Mouse (Mus musculus) forebrain, embryonic 13.5 days (tissue): ENCODE measurements at regions not wholly inside any gene's neighbourhood (a gene's known extent, or its start where the extent isn't known, plus 50 kb on each side); places are given as distances from the start of the nearest gene placed in this dataset.
"Not testable (repeated sequence)": the region's sequence is repeated elsewhere in the genome, so short reads cannot be mapped to it uniquely, and the experiment has no call there.

Experiments used
- ATAC-seq: fragments of 200-750 bp; cut with Nextera tagmentation; 2 replicates; pipeline ENCODE4 v1.8.0; 2017
- H3K27ac ChIP-seq: fragments of 300-500 bp; sonication (generic); 2 replicates; pipeline ENCODE4 v1.5.1; 2015; ENCODE audit warnings: inconsistent platforms, mild to moderate bottlenecking, moderate library complexity
- H3K27me3 ChIP-seq: fragments of 300-500 bp; sonication (generic); 2 replicates; pipeline ENCODE4 v1.6.1; 2015; ENCODE audit warnings: mild to moderate bottlenecking, inconsistent platforms
- H3K36me3 ChIP-seq: fragments of 300-500 bp; sonication (generic); 2 replicates; pipeline ENCODE4 v1.6.1; 2015; ENCODE audit warnings: mild to moderate bottlenecking, inconsistent platforms; ENCODE audit not compliant: poor library complexity, severe bottlenecking
- H3K4me1 ChIP-seq: fragments of 300-500 bp; sonication (generic); 2 replicates; pipeline ENCODE4 v1.6.1; 2015; ENCODE audit warnings: inconsistent platforms
- H3K4me2 ChIP-seq: fragments of 300-500 bp; sonication (generic); 2 replicates; pipeline ENCODE4 v1.6.1; 2015; ENCODE audit warnings: inconsistent platforms, mild to moderate bottlenecking, moderate library complexity
- H3K4me3 ChIP-seq: fragments of 300-500 bp; sonication (generic); 2 replicates; pipeline ENCODE4 v1.5.1; 2015; ENCODE audit warnings: mild to moderate bottlenecking, inconsistent platforms
- H3K9ac ChIP-seq: fragments of 300-500 bp; sonication (generic); 2 replicates; pipeline ENCODE4 v1.6.1; 2015; ENCODE audit warnings: mild to moderate bottlenecking, inconsistent platforms
- H3K9me3 ChIP-seq: fragments of 300-500 bp; sonication (generic); replicated peaks from 2 replicates; pipeline ENCODE4 v1.6.1; 2016; ENCODE audit warnings: inconsistent platforms
- WGBS: fragments of 180-500 bp; shearing (Covaris S2); methylation state at CpG from one replicate; pipeline ENCODE4 v1.1.7; 2015; 5-methylcytosine and 5-hydroxymethylcytosine counted together

DNA sequence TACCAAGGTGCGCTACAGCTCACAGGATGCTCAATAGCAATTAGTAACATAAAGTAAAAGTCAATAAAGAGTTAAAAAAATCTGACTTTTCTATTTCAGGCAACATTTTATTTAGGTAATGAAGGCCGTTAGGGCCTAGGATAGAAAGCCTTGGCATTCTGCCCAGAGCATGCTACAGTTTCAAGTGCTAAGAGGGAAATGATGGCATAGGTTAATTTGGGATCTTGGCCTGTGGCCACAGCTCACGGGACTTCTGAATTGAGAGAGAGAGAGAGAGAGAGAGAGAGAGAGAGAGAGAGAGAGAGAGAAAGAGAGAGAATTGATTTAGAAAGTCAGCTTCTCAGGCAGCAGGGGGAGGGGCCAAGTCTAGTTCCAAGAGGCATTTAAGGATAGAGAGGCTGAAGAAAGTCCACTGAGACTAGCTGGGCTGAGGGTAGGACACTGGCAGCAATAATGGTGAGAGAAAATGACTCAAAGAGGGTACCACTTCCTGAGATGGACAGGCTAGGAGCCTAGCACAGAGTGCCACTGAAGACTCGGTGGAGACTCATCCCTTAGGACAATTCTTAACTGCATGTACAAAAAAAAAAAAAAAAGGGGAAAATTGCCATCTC lies 52.6 kb upstream of the Klf14 start:
- Histone ChIP-seq H3K4me1 (peaks cover 20% of the 10 kb centered on the region), H3K4me2 (no peak overlapping the region), H3K9me3 (peaks cover 8% of the 10 kb centered on the region; the same call in 1 of the 2 replicates), H3K4me3 (no peak overlapping the region), H3K27ac (no peak overlapping the region), H3K36me3 (no peaks in the 10 kb centered on the region), H3K9ac (no peak overlapping the region), H3K27me3 (no peaks in the 10 kb centered on the region)
- ATAC-seq: peak; percentile 65; the same call in 1 of the 2 replicates
- 28% methylated on average over 4 of the region's 4 CpGs for WGBS

DNA sequence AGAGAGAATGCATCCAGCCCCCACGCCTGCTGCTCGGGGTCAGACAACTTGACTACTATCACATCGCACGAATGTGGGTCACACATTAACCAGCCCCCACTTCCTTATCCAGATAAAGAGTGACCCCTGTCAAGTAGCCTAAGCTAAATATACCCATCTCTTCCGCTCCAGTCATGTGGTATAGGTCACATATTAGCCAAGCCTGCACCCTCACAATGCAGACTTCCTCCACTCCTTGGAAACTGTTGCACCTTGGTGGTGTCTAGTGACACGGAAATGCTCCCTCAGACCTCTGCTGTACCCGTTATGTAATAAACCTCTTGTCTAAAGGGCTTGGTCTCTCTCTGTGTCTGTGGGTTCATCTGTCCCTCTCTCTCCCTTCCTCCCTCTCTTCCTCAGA lies 57.7 kb upstream of the Klf14 start:
- Histone ChIP-seq H3K36me3 (no peaks in the 10 kb centered on the region), H3K27ac (no peak overlapping the region), H3K4me1 (peaks cover 7% of the 10 kb centered on the region), H3K9me3 (peaks cover 8% of the 10 kb centered on the region; the same call in 1 of the 2 replicates), H3K27me3 (no peaks in the 10 kb centered on the region), H3K4me2 (no peak overlapping the region), H3K4me3 (no peak overlapping the region), H3K9ac (no peak overlapping the region)
- no peak for ATAC-seq
- 84% methylated on average over 7 of the region's 7 CpGs for WGBS

DNA sequence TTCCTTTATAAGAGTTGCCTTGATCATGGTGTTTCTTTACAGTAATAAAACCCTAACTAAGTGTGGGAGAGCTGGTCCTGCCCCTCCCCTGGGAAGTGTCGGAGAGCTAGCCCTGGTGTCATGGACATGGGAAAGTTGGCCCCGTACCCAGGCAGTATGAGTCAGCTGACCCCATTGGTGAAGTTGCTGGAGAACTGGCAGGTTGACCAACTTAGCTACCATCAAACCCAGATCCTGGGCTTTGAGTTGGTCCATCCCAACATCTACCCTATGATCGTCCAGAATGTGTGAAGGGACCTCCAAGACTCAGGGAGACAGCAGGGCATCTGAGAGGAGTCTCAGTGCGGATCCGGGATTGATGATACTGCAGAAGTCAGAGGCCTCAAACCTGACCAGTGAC lies 62.9 kb upstream of the Klf14 start:
- ATAC-seq: no peak
- Histone ChIP-seq H3K4me2 (no peak overlapping the region), H3K27ac (no peak overlapping the region), H3K4me3 (no peak overlapping the region), H3K27me3 (no peaks in the 10 kb centered on the region), H3K4me1 (no peaks in the 10 kb centered on the region), H3K9ac (no peak overlapping the region), H3K36me3 (no peaks in the 10 kb centered on the region), H3K9me3 (no peaks in the 10 kb centered on the region)
- 92% methylated on average over 5 of the region's 5 CpGs for WGBS

DNA sequence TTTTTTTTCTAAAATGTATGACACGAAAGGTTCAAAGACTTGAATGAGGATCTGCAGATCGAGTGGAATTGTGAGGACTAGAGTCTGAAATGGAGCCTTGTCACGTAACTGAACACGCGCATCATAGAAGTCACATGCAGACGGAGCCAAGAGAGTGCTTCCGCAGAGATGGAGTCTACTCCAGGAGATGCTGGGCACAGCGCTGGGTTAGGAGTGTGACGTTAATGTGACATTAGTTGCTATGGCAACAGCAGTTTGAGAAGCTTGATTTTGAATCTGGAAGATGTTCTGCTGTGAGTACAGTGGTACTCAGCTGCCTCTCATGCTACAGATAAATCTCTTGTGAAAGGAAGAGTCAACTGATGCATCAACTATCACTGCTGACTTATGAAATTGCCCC lies 70.9 kb upstream of the Klf14 start:
- H3K4me3 ChIP-seq: no peak overlapping the region
- H3K36me3 ChIP-seq: no peaks in the 10 kb centered on the region
- no peaks in the 10 kb centered on the region for H3K27me3 ChIP-seq
- H3K9me3 ChIP-seq: no peaks in the 10 kb centered on the region
- peak; percentile 75 for ATAC-seq
- H3K9ac ChIP-seq: no peak overlapping the region
- WGBS: 78% methylated on average over 9 of the region's 9 CpGs
- H3K4me1 ChIP-seq: peaks cover 4% of the 10 kb centered on the region; the same call in 1 of the 2 replicates
- no peak overlapping the region for H3K4me2 ChIP-seq
- no peak overlapping the region for H3K27ac ChIP-seq

DNA sequence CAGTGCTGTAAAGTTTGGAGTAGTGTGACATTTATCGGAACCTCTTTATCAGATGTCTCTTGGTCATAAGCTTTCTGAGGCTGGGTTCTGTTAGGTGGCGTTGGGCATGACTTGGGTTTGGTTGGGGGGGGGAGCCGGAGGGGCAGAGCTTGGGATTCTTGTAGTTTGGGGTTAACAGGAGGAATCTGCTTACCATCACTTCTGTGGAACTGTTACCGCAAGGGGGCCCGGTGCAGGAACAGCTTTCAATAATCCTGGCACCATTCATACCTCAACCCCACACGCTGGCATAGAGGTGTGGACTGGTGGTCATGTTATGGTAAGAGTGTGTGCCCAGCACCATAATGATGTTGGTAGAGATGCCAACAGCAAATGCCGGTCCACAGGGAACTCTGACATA lies 72.1 kb upstream of the Klf14 start:
- Histone ChIP-seq H3K4me3 (no peak overlapping the region), H3K4me1 (peaks cover 4% of the 10 kb centered on the region; the same call in 1 of the 2 replicates), H3K9me3 (no peaks in the 10 kb centered on the region), H3K9ac (no peak overlapping the region), H3K4me2 (no peak overlapping the region), H3K27me3 (no peaks in the 10 kb centered on the region), H3K27ac (no peak overlapping the region), H3K36me3 (no peaks in the 10 kb centered on the region)
- ATAC-seq: no peak
- 80% methylated on average over 7 of the region's 7 CpGs for WGBS

DNA sequence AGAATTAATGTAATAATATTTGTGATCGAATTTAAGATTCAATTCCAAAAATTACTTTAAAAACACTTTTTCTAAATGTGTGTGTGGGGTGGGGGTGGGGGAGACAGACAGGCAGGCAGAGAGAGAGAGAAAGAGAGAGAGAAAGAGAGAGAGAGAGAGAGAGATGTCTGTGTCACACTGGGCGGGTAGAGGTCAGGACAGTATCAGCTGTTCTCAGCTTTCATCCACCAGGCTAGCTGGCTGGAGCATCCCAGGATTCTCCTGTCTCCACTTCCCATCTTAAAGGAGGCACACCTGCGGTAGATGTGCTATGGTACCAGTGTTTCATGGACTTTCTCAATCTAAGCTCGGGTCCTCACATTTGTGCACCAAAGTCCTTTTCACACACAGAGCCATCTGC lies 73.3 kb upstream of the Klf14 start:
- 80% methylated on average over 4 of the region's 4 CpGs for WGBS

DNA sequence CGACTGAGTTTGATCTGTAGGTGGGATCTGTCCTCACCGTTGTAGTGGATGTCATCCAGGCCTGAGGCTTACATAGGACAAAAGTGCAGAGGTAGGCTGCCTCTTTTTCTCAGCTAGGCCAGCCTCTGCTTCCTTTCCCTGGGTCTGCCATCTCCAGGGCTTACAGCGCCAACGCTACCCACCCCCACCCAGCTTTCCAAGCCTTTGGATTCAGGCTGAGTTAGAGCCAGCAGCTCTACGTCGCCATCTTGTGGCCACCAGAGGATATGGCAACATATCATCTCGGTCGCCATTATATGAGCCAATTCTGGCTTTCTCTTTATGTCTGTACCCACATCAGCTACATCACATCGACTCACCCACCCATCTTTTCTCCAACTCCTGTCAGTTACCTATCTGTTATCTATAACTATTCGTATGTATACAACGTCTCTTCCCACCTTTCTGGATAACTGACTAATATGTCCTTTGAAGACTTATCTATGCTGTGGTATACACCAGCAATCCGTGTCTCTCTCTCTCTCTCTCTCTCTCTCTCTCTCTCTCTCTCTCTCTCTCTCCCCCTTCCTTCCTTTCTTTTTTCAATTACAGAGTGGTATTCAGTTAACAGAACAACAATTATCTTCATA lies 74.2 kb upstream of the Klf14 start:
- no peak overlapping the region for H3K9ac ChIP-seq
- no peak overlapping the region for H3K27ac ChIP-seq
- H3K27me3 ChIP-seq: no peaks in the 10 kb centered on the region
- H3K4me3 ChIP-seq: no peak overlapping the region
- peak overlapping the region; percentile 25; the same call in 1 of the 2 replicates for H3K4me2 ChIP-seq
- WGBS: 9% methylated on average over 12 of the region's 12 CpGs
- peaks cover 4% of the 10 kb centered on the region; the same call in 1 of the 2 replicates for H3K4me1 ChIP-seq
- H3K36me3 ChIP-seq: no peaks in the 10 kb centered on the region
- ATAC-seq: peak; percentile 86
- H3K9me3 ChIP-seq: no peaks in the 10 kb centered on the region

More for the DNA sequence above, 73.3 kb upstream of the Klf14 start:
- Histone ChIP-seq H3K27me3 (no peaks in the 10 kb centered on the region), H3K4me2 (no peak overlapping the region), H3K36me3 (no peaks in the 10 kb centered on the region), H3K27ac (no peak overlapping the region), H3K4me3 (no peak overlapping the region), H3K9ac (no peak overlapping the region), H3K4me1 (peaks cover 4% of the 10 kb centered on the region; the same call in 1 of the 2 replicates), H3K9me3 (no peaks in the 10 kb centered on the region)
- ATAC-seq: no peak

DNA sequence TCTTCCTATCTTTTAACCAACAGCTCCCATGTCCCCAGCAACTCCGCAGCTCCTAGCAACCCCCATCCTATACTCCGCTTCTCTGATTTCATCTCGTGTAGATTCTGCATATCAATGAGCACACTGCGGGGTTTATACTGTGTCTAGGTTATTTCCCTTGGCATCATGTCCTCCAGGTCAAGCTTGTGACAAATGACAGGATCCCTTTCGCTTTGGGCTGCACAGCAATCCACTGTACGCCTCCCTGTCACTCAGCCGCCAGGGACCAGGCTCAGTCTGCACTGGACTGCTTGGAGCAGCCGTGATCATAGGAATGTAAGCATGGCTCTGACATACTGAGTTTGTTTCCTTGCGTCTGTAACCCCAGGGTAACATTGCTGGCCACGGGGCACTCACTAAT lies 75.9 kb upstream of the Klf14 start:
- 74% methylated on average over 10 of the region's 10 CpGs for WGBS
- Histone ChIP-seq H3K36me3 (no peaks in the 10 kb centered on the region), H3K27ac (no peak overlapping the region), H3K4me3 (no peak overlapping the region), H3K4me1 (peaks cover 4% of the 10 kb centered on the region; the same call in 1 of the 2 replicates), H3K9ac (no peak overlapping the region), H3K27me3 (no peaks in the 10 kb centered on the region), H3K9me3 (no peaks in the 10 kb centered on the region), H3K4me2 (no peak overlapping the region)
- ATAC-seq: no peak

DNA sequence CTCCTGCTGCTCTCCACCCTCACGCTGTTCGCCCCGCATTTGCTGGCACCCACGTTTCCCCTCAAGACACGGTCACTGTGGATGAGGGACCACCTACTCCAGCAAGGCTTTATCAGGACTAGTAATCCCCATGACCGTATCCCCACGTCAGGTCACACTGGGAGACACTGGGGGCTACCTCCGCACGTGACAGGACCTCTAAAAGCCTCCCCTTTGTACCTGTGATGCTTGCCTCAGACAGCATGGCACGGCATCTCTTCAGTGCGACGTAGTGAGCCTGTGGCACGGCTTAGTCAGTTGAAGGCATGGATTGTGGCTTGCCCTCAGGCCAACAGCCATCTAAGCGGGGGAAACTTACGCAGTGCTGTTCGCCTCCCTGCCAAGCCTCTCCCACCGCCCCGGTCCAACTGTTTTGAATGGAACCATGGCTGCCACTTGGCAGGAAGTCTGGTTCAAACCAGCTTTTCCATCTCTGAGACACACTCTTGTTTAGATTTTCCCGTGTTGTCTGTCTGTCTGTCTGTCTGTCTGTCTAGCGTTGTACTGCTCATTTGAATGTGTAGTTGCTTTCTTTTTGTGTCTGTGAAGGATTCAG lies 79.0 kb upstream of the Klf14 start:
- H3K4me2 ChIP-seq: no peak overlapping the region
- H3K27me3 ChIP-seq: no peaks in the 10 kb centered on the region
- H3K4me3 ChIP-seq: no peak overlapping the region
- H3K9me3 ChIP-seq: no peaks in the 10 kb centered on the region
- peak; percentile 33; the same call in 1 of the 2 replicates for ATAC-seq
- H3K4me1 ChIP-seq: peaks cover under 1% of the 10 kb centered on the region; the same call in 1 of the 2 replicates
- WGBS: 69% methylated on average over 20 of the region's 20 CpGs
- no peak overlapping the region for H3K9ac ChIP-seq
- H3K27ac ChIP-seq: no peak overlapping the region
- H3K36me3 ChIP-seq: no peaks in the 10 kb centered on the region

DNA sequence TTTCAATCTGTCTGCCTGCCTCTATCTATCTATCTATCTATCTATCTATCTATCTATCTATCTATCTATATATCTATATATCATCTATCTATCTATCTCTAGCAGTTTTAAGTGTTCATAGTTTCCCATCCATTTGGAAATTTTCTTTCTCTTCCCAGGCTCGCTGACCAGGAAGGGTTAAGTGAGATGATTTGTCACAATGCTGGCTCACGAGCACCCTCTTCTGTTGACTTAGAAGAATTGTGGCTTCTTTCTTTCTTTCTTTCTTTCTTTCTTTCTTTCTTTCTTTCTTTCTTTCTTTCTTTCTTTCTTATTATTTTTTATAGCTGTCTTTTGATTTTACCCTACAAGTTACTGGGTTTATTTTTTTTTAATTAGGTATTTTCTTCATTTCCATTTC lies 79.6 kb upstream of the Klf14 start:
- H3K4me1 ChIP-seq, H3K4me2 ChIP-seq, H3K4me3 ChIP-seq, H3K36me3 ChIP-seq, H3K9me3 ChIP-seq, H3K27me3 ChIP-seq, H3K27ac ChIP-seq, H3K9ac ChIP-seq, ATAC-seq: not testable (repeated sequence)
- WGBS: 5% methylated on average over 2 of the region's 2 CpGs

DNA sequence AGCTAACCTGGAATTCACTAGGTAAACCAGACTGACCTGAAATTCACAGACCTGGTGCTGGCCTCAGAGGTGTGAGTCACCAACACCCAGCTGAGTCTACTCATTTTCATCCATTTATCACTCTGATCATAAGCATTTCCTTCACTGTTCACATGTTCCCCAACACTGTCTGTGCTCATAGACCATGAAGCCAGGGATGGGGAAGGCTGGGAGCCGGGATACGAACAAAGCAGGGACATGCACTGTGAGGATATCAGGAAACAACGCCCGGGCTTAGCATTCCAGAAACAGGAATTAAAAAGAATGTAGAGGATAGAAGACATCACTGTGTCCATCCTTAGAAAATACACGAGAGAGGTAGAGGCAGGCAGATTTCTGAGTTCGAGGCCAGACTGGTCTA lies 80.6 kb upstream of the Klf14 start:
- Histone ChIP-seq H3K27me3 (no peaks in the 10 kb centered on the region), H3K9me3 (no peaks in the 10 kb centered on the region), H3K4me2 (no peak overlapping the region), H3K4me3 (no peak overlapping the region), H3K9ac (no peak overlapping the region), H3K4me1 (no peaks in the 10 kb centered on the region), H3K36me3 (no peaks in the 10 kb centered on the region), H3K27ac (no peak overlapping the region)
- 79% methylated on average over 6 of the region's 6 CpGs for WGBS
- no peak for ATAC-seq

DNA sequence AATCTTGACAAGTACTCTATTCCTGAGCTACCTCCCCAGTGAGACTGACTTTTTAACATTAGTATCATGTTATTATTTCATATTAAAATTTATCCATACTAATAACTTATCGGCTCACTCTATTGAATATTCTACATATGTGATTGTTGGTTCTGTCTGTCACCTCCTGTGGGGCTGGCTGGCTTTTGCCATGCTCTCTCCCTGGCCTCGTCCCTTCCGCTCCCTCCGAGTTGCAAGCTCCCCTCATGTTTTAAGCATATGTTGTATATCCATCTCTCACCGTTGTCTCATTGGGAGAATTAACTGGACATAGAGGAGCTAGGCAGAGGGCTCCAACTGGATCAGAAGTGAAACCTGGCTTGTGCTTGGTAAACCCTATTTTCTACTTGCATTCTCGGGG lies 81.9 kb upstream of the Klf14 start:
- ATAC-seq: no peak
- H3K9me3 ChIP-seq: no peaks in the 10 kb centered on the region
- H3K9ac ChIP-seq: no peak overlapping the region
- H3K36me3 ChIP-seq: no peaks in the 10 kb centered on the region
- no peak overlapping the region for H3K27ac ChIP-seq
- H3K27me3 ChIP-seq: no peaks in the 10 kb centered on the region
- no peak overlapping the region for H3K4me2 ChIP-seq
- no peak overlapping the region for H3K4me3 ChIP-seq
- WGBS: 89% methylated on average over 6 of the region's 6 CpGs
- no peaks in the 10 kb centered on the region for H3K4me1 ChIP-seq
